Mouse (Mus musculus) kidney, adult 2 months (tissue): ENCODE results near the gene Hist1h3a. TPM values are rescaled to one million over a fixed set of nuclear protein-coding genes. Genes with fewer than 3 reads are reported as not detected.

Experiments used
- DNase-seq: peaks from one replicate; pipeline ENCODE4 v3.0.0; 2021
- H3K27ac ChIP-seq: fragments of 200-500 bp; 2 replicates; pipeline ENCODE4 v1.5.1; 2012; ENCODE audit warnings: low read depth, low read length, control low read depth, inconsistent platforms; ENCODE audit not compliant: insufficient read depth
- H3K27me3 ChIP-seq: fragments of 200-500 bp; replicated peaks from 2 replicates; pipeline ENCODE4 v1.6.1; 2012; ENCODE audit warnings: mild to moderate bottlenecking, moderate library complexity, low read length, inconsistent platforms; ENCODE audit not compliant: control insufficient read depth, insufficient read depth
- H3K36me3 ChIP-seq: fragments of 200-500 bp; 2 replicates; pipeline ENCODE4 v1.6.1; 2012; ENCODE audit warnings: mild to moderate bottlenecking, moderate library complexity, low read length, inconsistent platforms; ENCODE audit not compliant: control insufficient read depth, insufficient read depth
- H3K4me1 ChIP-seq: fragments of 200-500 bp; 2 replicates; pipeline ENCODE4 v1.6.1; 2011; ENCODE audit warnings: low read length; ENCODE audit not compliant: control insufficient read depth, insufficient read depth
- H3K4me3 ChIP-seq: fragments of 200-500 bp; 2 replicates; pipeline ENCODE4 v1.5.1; 2011; ENCODE audit warnings: mild to moderate bottlenecking, low read depth, low read length, control low read depth; ENCODE audit not compliant: insufficient read depth
- CTCF ChIP-seq: fragments of 200-500 bp; conservative IDR thresholded peaks from 2 replicates; pipeline ENCODE4 v1.5.1; 2011; ENCODE audit warnings: low read depth, mild to moderate bottlenecking, control low read depth, low read length, moderate library complexity, mixed read lengths; ENCODE audit not compliant: insufficient read depth, insufficient read length
- POLR2A ChIP-seq: fragments of 200-500 bp; IDR thresholded peaks from one replicate; pipeline ENCODE4 v1.6.1; 2011; ENCODE audit warnings: low read depth, low read length, control low read depth
- WGBS: fragments of 180-500 bp; shearing (Covaris S2); methylation state at CpG from one replicate; pipeline ENCODE4 v1.1.7; 2018; 5-methylcytosine and 5-hydroxymethylcytosine counted together
- polyA plus RNA-seq: library from polyadenylated mRNA; depleted of rRNA; stranded (reverse); fragments of >200 nt; gene quantifications from 2 replicates; pipeline ENCODE4 v1.2.3, GENCODE M21; 2012

The Hist1h3a gene
- polyA plus RNA-seq, 1 experiment, result 0.74 TPM

- WGBS, result 11% methylated on average over 26 of the region's 36 CpGs
- peaks cover 7% of the 10 kb centered on the region; the same call in 1 of the 2 replicates for H3K4me1 ChIP-seq
- peaks cover 3% of the 10 kb centered on the region; the same call in 1 of the 2 replicates for H3K36me3 ChIP-seq
- H3K27me3 ChIP-seq, result no peaks in the 10 kb centered on the region
- TF ChIP-seq CTCF (no peak), POLR2A (no peak)
- no peak overlapping the region for H3K27ac ChIP-seq
- no peak overlapping the region for H3K4me3 ChIP-seq
- DNase-seq, result no peak
These were observed 17.5 kb downstream of the Hist1h3a start for GRCm38 (mm10) chr13:23744421-23745380.

GRCm38 (mm10) chr13:23743963-23744362 lies 18.2 kb downstream of the Hist1h3a start:
- no peak for DNase-seq
- Histone ChIP-seq H3K27me3 (no peaks in the 10 kb centered on the region), H3K36me3 (peaks cover 3% of the 10 kb centered on the region; the same call in 1 of the 2 replicates), H3K4me1 (peaks cover 7% of the 10 kb centered on the region; the same call in 1 of the 2 replicates), H3K27ac (no peak overlapping the region), H3K4me3 (no peak overlapping the region)
- TF ChIP-seq CTCF (no peak), POLR2A (no peak)
- 53% methylated on average over 4 of the region's 4 CpGs for WGBS

GRCm38 (mm10) chr13:23743215-23743614 lies 19.0 kb downstream of the Hist1h3a start:
- H3K27me3 ChIP-seq, result no peaks in the 10 kb centered on the region
- peaks cover 3% of the 10 kb centered on the region; the same call in 1 of the 2 replicates for H3K36me3 ChIP-seq
- no peak for DNase-seq
- peaks cover 7% of the 10 kb centered on the region; the same call in 1 of the 2 replicates for H3K4me1 ChIP-seq
- H3K4me3 ChIP-seq, result no peak overlapping the region
- WGBS, result 83% methylated on average over 5 of the region's 5 CpGs
- no peak overlapping the region for H3K27ac ChIP-seq
- no peak for TF ChIP-seq CTCF
- TF ChIP-seq POLR2A, result no peak

- Histone ChIP-seq H3K4me1 (peaks cover 7% of the 10 kb centered on the region; the same call in 1 of the 2 replicates), H3K27me3 (no peaks in the 10 kb centered on the region), H3K4me3 (no peak overlapping the region), H3K27ac (no peak overlapping the region), H3K36me3 (peaks cover 3% of the 10 kb centered on the region; the same call in 1 of the 2 replicates)
- no peak for DNase-seq
- no peak for TF ChIP-seq POLR2A
- no peak for TF ChIP-seq CTCF
These were observed 20.2 kb downstream of the Hist1h3a start for GRCm38 (mm10) chr13:23742007-23742406.

- no peak for DNase-seq
- WGBS, result 55% methylated on average over 5 of the region's 5 CpGs
- H3K27me3 ChIP-seq, result no peaks in the 10 kb centered on the region
- no peak for TF ChIP-seq CTCF
- no peak for TF ChIP-seq POLR2A
- H3K4me3 ChIP-seq, result no peak overlapping the region
- no peak overlapping the region for H3K27ac ChIP-seq
- H3K4me1 ChIP-seq, result peaks cover 5% of the 10 kb centered on the region; the same call in 1 of the 2 replicates
- H3K36me3 ChIP-seq, result peaks cover 3% of the 10 kb centered on the region; the same call in 1 of the 2 replicates
These were observed 21.3 kb downstream of the Hist1h3a start for GRCm38 (mm10) chr13:23740910-23741309.

GRCm38 (mm10) chr13:23740256-23740840 lies 21.8 kb downstream of the Hist1h3a start:
- 17% methylated on average over 13 of the region's 13 CpGs for WGBS
- no peak for DNase-seq
- TF ChIP-seq CTCF (no peak), POLR2A (no peak)
- no peaks in the 10 kb centered on the region for H3K27me3 ChIP-seq
- peak overlapping the region; percentile 97 for H3K27ac ChIP-seq
- peak overlapping the region; percentile 69 for H3K4me3 ChIP-seq
- peaks cover 3% of the 10 kb centered on the region; the same call in 1 of the 2 replicates for H3K36me3 ChIP-seq
- H3K4me1 ChIP-seq, result peaks cover 4% of the 10 kb centered on the region; the same call in 1 of the 2 replicates

GRCm38 (mm10) chr13:23739922-23740252 lies 22.3 kb downstream of the Hist1h3a start:
- under 1% methylated on average over 14 of the region's 14 CpGs for WGBS

More at GRCm38 (mm10) chr13:23739922-23740252, 22.3 kb downstream of the Hist1h3a start:
- H3K27ac ChIP-seq, result peak overlapping the region; percentile 97
- peaks cover 3% of the 10 kb centered on the region; the same call in 1 of the 2 replicates for H3K36me3 ChIP-seq
- no peak for DNase-seq
- H3K4me1 ChIP-seq, result peaks cover 4% of the 10 kb centered on the region; the same call in 1 of the 2 replicates
- peak overlapping the region; percentile 69 for H3K4me3 ChIP-seq
- TF ChIP-seq POLR2A, result no peak
- no peak for TF ChIP-seq CTCF
- H3K27me3 ChIP-seq, result no peaks in the 10 kb centered on the region
